Mouse (Mus musculus) liver, embryonic 13.5 days (tissue): ENCODE measurements around the gene Bclaf1. TPM values are rescaled to one million over a fixed set of nuclear protein-coding genes. Genes with fewer than 3 reads are reported as not detected.
A peak's percentile ranks its signal among the peaks of the same experiment; 100 is the strongest.

ENCODE experiments used
- ATAC-seq: fragments of 200-750 bp; cut with Nextera tagmentation; 2 replicates; pipeline ENCODE4 v1.8.0; 2017; ENCODE audit warnings: low read depth, mild to moderate bottlenecking, moderate number of reproducible peaks, moderate library complexity
- DNase-seq: peaks from one replicate; pipeline ENCODE4 v3.0.0; 2022
- H3K27ac ChIP-seq: fragments of 300-500 bp; sonication (generic); 2 replicates; pipeline ENCODE4 v1.5.1; 2015; ENCODE audit warnings: moderate library complexity, mild to moderate bottlenecking, inconsistent platforms
- H3K27me3 ChIP-seq: fragments of 300-500 bp; sonication (generic); 2 replicates; pipeline ENCODE4 v1.6.1; 2015; ENCODE audit warnings: mild to moderate bottlenecking, inconsistent platforms
- H3K36me3 ChIP-seq: fragments of 300-500 bp; sonication (generic); 2 replicates; pipeline ENCODE4 v1.6.1; 2015; ENCODE audit warnings: mild to moderate bottlenecking, inconsistent platforms
- H3K4me1 ChIP-seq: fragments of 300-500 bp; sonication (generic); replicated peaks from 2 replicates; pipeline ENCODE4 v1.6.1; 2015; ENCODE audit warnings: inconsistent platforms
- H3K4me2 ChIP-seq: fragments of 300-500 bp; sonication (generic); 2 replicates; pipeline ENCODE4 v1.6.1; 2015; ENCODE audit warnings: inconsistent platforms, mild to moderate bottlenecking, moderate library complexity
- H3K4me3 ChIP-seq: fragments of 300-500 bp; sonication (generic); replicated peaks from 2 replicates; pipeline ENCODE4 v1.5.1; 2015; ENCODE audit warnings: mild to moderate bottlenecking, inconsistent platforms
- H3K9ac ChIP-seq: fragments of 300-500 bp; sonication (generic); 2 replicates; pipeline ENCODE4 v1.6.1; 2015; ENCODE audit warnings: mild to moderate bottlenecking, inconsistent platforms
- H3K9me3 ChIP-seq: fragments of 300-500 bp; sonication (generic); replicated peaks from 2 replicates; pipeline ENCODE4 v1.6.1; 2016; ENCODE audit warnings: inconsistent platforms
- WGBS: fragments of 180-500 bp; shearing (Covaris S2); methylation state at CpG from one replicate; pipeline ENCODE4 v1.1.7; 2015; ENCODE audit not compliant: insufficient replicate concordance; 5-methylcytosine and 5-hydroxymethylcytosine counted together
- polyA plus RNA-seq: library from polyadenylated mRNA; unstranded; fragments of >200 nt; fragmentation: Nextera tagmentation; extraction: Ambion mirVana; gene quantifications from 2 replicates; pipeline ENCODE4 v1.2.1, GENCODE M21; 2015

Gene Bclaf1
- polyA plus RNA-seq, 1 experiment from 2014 or later = 57.1 TPM

- H3K27me3 ChIP-seq = no peaks in the 10 kb centered on the region
- H3K9me3 ChIP-seq = no peaks in the 10 kb centered on the region
- no peak for DNase-seq
- H3K4me2 ChIP-seq = no peak overlapping the region
- H3K9ac ChIP-seq = no peak overlapping the region
- ATAC-seq = no peak
- no peaks in the 10 kb centered on the region for H3K36me3 ChIP-seq
- H3K4me1 ChIP-seq = peaks cover 17% of the 10 kb centered on the region
- H3K4me3 ChIP-seq = no peak overlapping the region
- H3K27ac ChIP-seq = no peak overlapping the region
- 73% methylated on average over 6 of the region's 6 CpGs for WGBS
These were observed 24.9 kb upstream of the Bclaf1 start for GRCm38 (mm10) chr10:20287369-20287768.

GRCm38 (mm10) chr10:20290467-20290883 lies 21.8 kb upstream of the Bclaf1 start:
- peak; percentile 57 for DNase-seq
- Histone ChIP-seq H3K4me1 (peaks cover 13% of the 10 kb centered on the region), H3K9me3 (no peaks in the 10 kb centered on the region), H3K9ac (peak overlapping the region; percentile 56), H3K36me3 (no peaks in the 10 kb centered on the region), H3K4me3 (peak overlapping the region; percentile 38), H3K27me3 (no peaks in the 10 kb centered on the region), H3K27ac (no peak overlapping the region), H3K4me2 (peak overlapping the region; percentile 60)
- 14% methylated on average over 11 of the region's 11 CpGs for WGBS
- ATAC-seq = 0 out of 2 replicates have a peak, but pooled peaks have one; percentile 19

- H3K4me3 ChIP-seq = no peak overlapping the region
- no peak for ATAC-seq
- no peak overlapping the region for H3K9ac ChIP-seq
- WGBS = 50% methylated on average over 5 of the region's 5 CpGs
- H3K9me3 ChIP-seq = no peaks in the 10 kb centered on the region
- no peaks in the 10 kb centered on the region for H3K27me3 ChIP-seq
- no peak for DNase-seq
- no peak overlapping the region for H3K27ac ChIP-seq
- no peak overlapping the region for H3K4me2 ChIP-seq
- no peaks in the 10 kb centered on the region; the same call in 1 of the 2 replicates for H3K4me1 ChIP-seq
- H3K36me3 ChIP-seq = no peaks in the 10 kb centered on the region
These were observed 16.3 kb upstream of the Bclaf1 start for GRCm38 (mm10) chr10:20295961-20296360.

- H3K9ac ChIP-seq = no peak overlapping the region
These were observed 13.9 kb upstream of the Bclaf1 start for GRCm38 (mm10) chr10:20298152-20298920.

GRCm38 (mm10) chr10:20299114-20299513 lies 13.2 kb upstream of the Bclaf1 start:
- H3K36me3 ChIP-seq = no peaks in the 10 kb centered on the region
- no peak overlapping the region for H3K4me2 ChIP-seq
- H3K4me1 ChIP-seq = no peaks in the 10 kb centered on the region
- no peak overlapping the region for H3K9ac ChIP-seq
- DNase-seq = no peak
- ATAC-seq = no peak
- no peaks in the 10 kb centered on the region for H3K27me3 ChIP-seq
- WGBS = 58% methylated on average over 5 of the region's 5 CpGs
- no peak overlapping the region for H3K27ac ChIP-seq
- H3K9me3 ChIP-seq = no peaks in the 10 kb centered on the region
- no peak overlapping the region for H3K4me3 ChIP-seq

More at GRCm38 (mm10) chr10:20298152-20298920, 13.9 kb upstream of the Bclaf1 start:
- Histone ChIP-seq H3K27ac (no peak overlapping the region), H3K4me3 (no peak overlapping the region), H3K4me2 (no peak overlapping the region), H3K36me3 (no peaks in the 10 kb centered on the region), H3K4me1 (no peaks in the 10 kb centered on the region), H3K27me3 (no peaks in the 10 kb centered on the region), H3K9me3 (no peaks in the 10 kb centered on the region)
- 46% methylated on average over 3 of the region's 3 CpGs for WGBS
- no peak for DNase-seq
- ATAC-seq = no peak

GRCm38 (mm10) chr10:20310969-20311769 lies 1.1 kb upstream of the Bclaf1 start:
- ATAC-seq (no peak), DNase-seq (no peak)
- Histone ChIP-seq H3K9me3 (no peaks in the 10 kb centered on the region), H3K4me3 (peak overlapping the region; percentile 95), H3K27me3 (no peaks in the 10 kb centered on the region), H3K9ac (peak overlapping the region; percentile 86), H3K36me3 (no peaks in the 10 kb centered on the region; the same call in 1 of the 2 replicates), H3K4me2 (peak overlapping the region; percentile 81), H3K27ac (peak overlapping the region; percentile 98), H3K4me1 (peaks cover 27% of the 10 kb centered on the region)
- WGBS = 49% methylated on average over 11 of the region's 11 CpGs

- peaks cover 5% of the 10 kb centered on the region; the same call in 1 of the 2 replicates for H3K36me3 ChIP-seq
- H3K4me2 ChIP-seq = peak overlapping the region; percentile 81
- DNase-seq = peak; percentile 76
- H3K4me3 ChIP-seq = peak overlapping the region; percentile 95
- H3K27ac ChIP-seq = peak overlapping the region; percentile 98
- peaks cover 41% of the 10 kb centered on the region for H3K4me1 ChIP-seq
- ATAC-seq = peak; percentile 56
- H3K9me3 ChIP-seq = no peaks in the 10 kb centered on the region
- H3K9ac ChIP-seq = peak overlapping the region; percentile 96
- WGBS = under 1% methylated on average over 54 of the region's 54 CpGs
- no peaks in the 10 kb centered on the region for H3K27me3 ChIP-seq
These were observed 550 bp downstream of the Bclaf1 start for GRCm38 (mm10) chr10:20312736-20313301.

- H3K27me3 ChIP-seq = no peaks in the 10 kb centered on the region
- H3K36me3 ChIP-seq = peaks cover 11% of the 10 kb centered on the region
- ATAC-seq = no peak
- H3K4me1 ChIP-seq = peaks cover 43% of the 10 kb centered on the region
- peak overlapping the region; percentile 95 for H3K4me3 ChIP-seq
- peak overlapping the region; percentile 81 for H3K4me2 ChIP-seq
- H3K9me3 ChIP-seq = no peaks in the 10 kb centered on the region
- H3K9ac ChIP-seq = peak overlapping the region; percentile 96
- H3K27ac ChIP-seq = peak overlapping the region; percentile 98
- no peak for DNase-seq
- 15% methylated on average over 13 of the region's 13 CpGs for WGBS
These were observed 1.2 kb downstream of the Bclaf1 start for GRCm38 (mm10) chr10:20313447-20313846.

- ATAC-seq (no peak), DNase-seq (no peak)
- WGBS = 52% methylated on average over 4 of the region's 4 CpGs
- H3K9me3 ChIP-seq = no peaks in the 10 kb centered on the region
- H3K27me3 ChIP-seq = no peaks in the 10 kb centered on the region
- H3K9ac ChIP-seq = peak overlapping the region; percentile 96
- H3K27ac ChIP-seq = 0 out of 2 replicates have a peak overlapping the region, but pooled peaks have one; percentile 6
- H3K4me3 ChIP-seq = peak overlapping the region; percentile 95
- H3K4me1 ChIP-seq = peaks cover 43% of the 10 kb centered on the region
- H3K36me3 ChIP-seq = peaks cover 16% of the 10 kb centered on the region
- H3K4me2 ChIP-seq = peak overlapping the region; percentile 81
These were observed 1.7 kb downstream of the Bclaf1 start for GRCm38 (mm10) chr10:20313941-20314340.

GRCm38 (mm10) chr10:20314797-20315196 lies 2.5 kb downstream of the Bclaf1 start:
- Histone ChIP-seq H3K9me3 (no peaks in the 10 kb centered on the region), H3K36me3 (peaks cover 22% of the 10 kb centered on the region), H3K9ac (no peak overlapping the region), H3K27me3 (no peaks in the 10 kb centered on the region), H3K27ac (no peak overlapping the region), H3K4me2 (peak overlapping the region; percentile 25), H3K4me3 (0 out of 2 replicates have a peak overlapping the region, but pooled peaks have one; percentile 16), H3K4me1 (peaks cover 43% of the 10 kb centered on the region)
- no peak for ATAC-seq
- DNase-seq = no peak
- WGBS = 28% methylated on average over 2 of the region's 2 CpGs

GRCm38 (mm10) chr10:20317466-20317865 lies 5.2 kb downstream of the Bclaf1 start:
- 27% methylated on average over 5 of the region's 5 CpGs for WGBS
- Histone ChIP-seq H3K4me1 (peaks cover 33% of the 10 kb centered on the region), H3K27me3 (no peaks in the 10 kb centered on the region), H3K27ac (no peak overlapping the region), H3K4me3 (no peak overlapping the region), H3K9me3 (no peaks in the 10 kb centered on the region), H3K9ac (no peak overlapping the region), H3K4me2 (no peak overlapping the region), H3K36me3 (peaks cover 35% of the 10 kb centered on the region)
- ATAC-seq = no peak
- peak; percentile 33 for DNase-seq
